Comparison of ENCODE assay signal across 23 mouse cellular contexts in genomic region chr13:54660877-54661276, GRCm38 (mm10). TPM values are rescaled to one million over a fixed set of nuclear protein-coding genes. Genes with fewer than 3 reads are reported as not detected.
DNase-seq lines count a peak whose midpoint lies in the region; ATAC-seq lines count a peak whose summit lies in the region.
"Had no signal": no experiment of that assay in that cellular context is flagged by ENCODE, and none has a peak within 500 bp of the region (broad histone marks: within the 10 kb centered on the region; RNA-seq: fewer than 3 reads in every experiment).

No protein-coding gene starts in this region.

- H3K9ac ChIP-seq in kidney, embryonic 15.5 days, result no peak overlapping the region
- H3K9ac ChIP-seq in intestine, embryonic 14.5 days (ENCODE audit: low read length), result no peak overlapping the region
- no peak overlapping the region for H3K9ac ChIP-seq in stomach, embryonic 14.5 days (replicated peaks; ENCODE audit: low read depth, low read length)
- H3K9ac ChIP-seq: embryonic facial prominence, embryonic 15.5 days; heart, embryonic 13.5 days; hindbrain, embryonic 15.5 days had no signal

- no peak for ATAC-seq in kidney, embryonic 15.5 days (replicated peaks; ENCODE audit: low FRiP score)
- ATAC-seq in intestine, embryonic 14.5 days (replicated peaks; ENCODE audit: low FRiP score, low TSS enrichment, low read depth), result 0 out of 2 replicates have a peak, but pooled peaks have one; percentile 69
- peak; percentile 46; the same call in 1 of the 2 replicates for ATAC-seq in stomach, embryonic 14.5 days (ENCODE audit: insufficient number of reproducible peaks, insufficient read depth, low FRiP score, low read depth)
- ATAC-seq: forebrain, embryonic 14.5 days had no signal

- H3K4me3 ChIP-seq in kidney, embryonic 15.5 days (replicated peaks), result no peak overlapping the region
- no peak overlapping the region for H3K4me3 ChIP-seq in intestine, embryonic 14.5 days (ENCODE audit: low read depth, low read length)
- H3K4me3 ChIP-seq in stomach, embryonic 14.5 days (ENCODE audit: low read depth, low read length), result no peak overlapping the region
- H3K4me3 ChIP-seq: embryonic facial prominence, embryonic 15.5 days; erythroblast, embryonic 14.5 days; forebrain, embryonic 10.5 days; gastrocnemius, adult 2 months; heart, embryonic 13.5 days; hindbrain, embryonic 15.5 days had no signal

- WGBS in kidney, embryonic 15.5 days, result 65% methylated on average over 5 of the region's 5 CpGs
- 57% methylated on average over 5 of the region's 5 CpGs for WGBS in intestine, embryonic 14.5 days
- WGBS in stomach, embryonic 14.5 days, result 58% methylated on average over 5 of the region's 5 CpGs

- H3K27me3 ChIP-seq in kidney, embryonic 15.5 days, result no peaks in the 10 kb centered on the region
- H3K27me3 ChIP-seq in intestine, embryonic 14.5 days (replicated peaks; ENCODE audit: control insufficient read depth, insufficient read depth, low read length), result no peaks in the 10 kb centered on the region
- no peaks in the 10 kb centered on the region for H3K27me3 ChIP-seq in stomach, embryonic 14.5 days (ENCODE audit: control insufficient read depth, insufficient read depth, low read length)
- H3K27me3 ChIP-seq: embryonic facial prominence, embryonic 15.5 days; heart, embryonic 13.5 days; hindbrain, embryonic 15.5 days had no signal

- peaks cover 80% of the 10 kb centered on the region for H3K36me3 ChIP-seq in kidney, embryonic 15.5 days
- H3K36me3 ChIP-seq in intestine, embryonic 14.5 days (ENCODE audit: control insufficient read depth, insufficient read depth, low read length), result peaks cover 80% of the 10 kb centered on the region
- H3K36me3 ChIP-seq in stomach, embryonic 14.5 days (ENCODE audit: control insufficient read depth, insufficient read depth, low read length), result peaks cover 58% of the 10 kb centered on the region

- H3K9me3 ChIP-seq in kidney, embryonic 15.5 days (replicated peaks), result no peaks in the 10 kb centered on the region
- no peaks in the 10 kb centered on the region for H3K9me3 ChIP-seq in intestine, embryonic 14.5 days (ENCODE audit: control insufficient read depth, low read length)
- H3K9me3 ChIP-seq in stomach, embryonic 14.5 days (ENCODE audit: control insufficient read depth, low read depth, low read length), result no peaks in the 10 kb centered on the region
- H3K9me3 ChIP-seq: embryonic facial prominence, embryonic 15.5 days; forebrain, embryonic 10.5 days; heart, embryonic 13.5 days; hindbrain, embryonic 15.5 days had no signal

- no peak overlapping the region for H3K4me2 ChIP-seq in kidney, embryonic 15.5 days
- H3K4me2 ChIP-seq in intestine, embryonic 14.5 days (ENCODE audit: low read length), result no peak overlapping the region
- H3K4me2 ChIP-seq in stomach, embryonic 14.5 days (replicated peaks; ENCODE audit: low read depth, low read length), result no peak overlapping the region
- H3K4me2 ChIP-seq: embryonic facial prominence, embryonic 15.5 days; heart, embryonic 13.5 days; hindbrain, embryonic 15.5 days had no signal

- no peak for DNase-seq in kidney, postnatal 4 days
- no peak for DNase-seq in intestine, embryonic 14.5 days (ENCODE audit: low spot score)
- DNase-seq in yolk sac, embryonic 10.5 days (ENCODE audit: low spot score), result peak; percentile 32
- DNase-seq in right cerebral cortex, adult 2 months (ENCODE audit: low spot score in 2 of 2), result no peak
- no peak for DNase-seq in cerebellum, postnatal 25 days
- DNase-seq: adrenal gland, postnatal 10 days; cerebellum, adult 11-12 months; cerebellum, adult 9-10 months; embryo, embryonic 11 days; gastrocnemius, adult 2 months; gastrocnemius, postnatal 25 days; heart, postnatal 36 days had no signal

- H3K4me1 ChIP-seq in kidney, embryonic 15.5 days, result peaks cover 20% of the 10 kb centered on the region
- no peaks in the 10 kb centered on the region for H3K4me1 ChIP-seq in intestine, embryonic 14.5 days (replicated peaks; ENCODE audit: control insufficient read depth, insufficient read depth, low read length)
- no peaks in the 10 kb centered on the region for H3K4me1 ChIP-seq in stomach, embryonic 14.5 days (ENCODE audit: control insufficient read depth, insufficient read depth, low read length)
- H3K4me1 ChIP-seq: embryonic facial prominence, embryonic 15.5 days; forebrain, embryonic 10.5 days; heart, embryonic 13.5 days; hindbrain, embryonic 15.5 days had no signal

- H3K27ac ChIP-seq in kidney, embryonic 15.5 days, result peak overlapping the region; percentile 59; the same call in 1 of the 2 replicates
- peak overlapping the region; percentile 44; the same call in 1 of the 2 replicates for H3K27ac ChIP-seq in intestine, embryonic 14.5 days (ENCODE audit: low read depth)
- H3K27ac ChIP-seq in stomach, embryonic 14.5 days (ENCODE audit: low read length), result peak overlapping the region; percentile 55
- H3K27ac ChIP-seq: embryonic facial prominence, embryonic 15.5 days; forebrain, embryonic 10.5 days; gastrocnemius, adult 2 months; heart, embryonic 13.5 days; hindbrain, embryonic 15.5 days had no signal

RNA-seq across cellular contexts. Expression of gene Rnf44, which starts 32.8 kb away (rescaled TPM):
- polyA plus RNA-seq in kidney, embryonic 15.5 days (2015; fragmentation: Nextera tagmentation; extraction: Ambion mirVana), result 78.5 and 83.8 TPM in 2 replicates
- 91.7 and 102 TPM in 2 replicates for polyA plus RNA-seq in intestine, embryonic 14.5 days (2014; fragmentation: Nextera tagmentation; extraction: Ambion mirVana)
- polyA plus RNA-seq in stomach, embryonic 14.5 days (2014; fragmentation: Nextera tagmentation; extraction: Ambion mirVana), result 71.7 and 83.9 TPM in 2 replicates

RNA-seq across cellular contexts. Expression of gene Faf2, which starts 39.3 kb away (rescaled TPM):
- polyA plus RNA-seq in kidney, embryonic 15.5 days (2015; fragmentation: Nextera tagmentation; extraction: Ambion mirVana), result 77.2 and 77.4 TPM in 2 replicates
- 95.3 and 103 TPM in 2 replicates for polyA plus RNA-seq in intestine, embryonic 14.5 days (2014; fragmentation: Nextera tagmentation; extraction: Ambion mirVana)
- polyA plus RNA-seq in stomach, embryonic 14.5 days (2014; fragmentation: Nextera tagmentation; extraction: Ambion mirVana), result 120 and 131 TPM in 2 replicates

RNA-seq across cellular contexts. Expression of gene Cdhr2, which starts 40.4 kb away (rescaled TPM):
- 5.4 TPM in 2 replicates for polyA plus RNA-seq in kidney, embryonic 15.5 days (2015; fragmentation: Nextera tagmentation; extraction: Ambion mirVana)
- 8.9 and 11.8 TPM in 2 replicates for polyA plus RNA-seq in intestine, embryonic 14.5 days (2014; fragmentation: Nextera tagmentation; extraction: Ambion mirVana)
- 1.00 and 1.1 TPM in 2 replicates for polyA plus RNA-seq in stomach, embryonic 14.5 days (2014; fragmentation: Nextera tagmentation; extraction: Ambion mirVana)
- polyA plus RNA-seq: embryonic facial prominence, embryonic 11.5 days; embryonic facial prominence, embryonic 15.5 days; erythroblast, embryonic 14.5 days; heart, embryonic 13.5 days; heart, postnatal 0 days; hindbrain, embryonic 11.5 days had no signal

RNA-seq across cellular contexts. Expression of gene Cltb, which starts 49.7 kb away (rescaled TPM):
- polyA plus RNA-seq in kidney, embryonic 15.5 days (2015; fragmentation: Nextera tagmentation; extraction: Ambion mirVana), result 44.8 and 45.6 TPM in 2 replicates
- polyA plus RNA-seq in intestine, embryonic 14.5 days (2014; fragmentation: Nextera tagmentation; extraction: Ambion mirVana), result 43.6 and 49.6 TPM in 2 replicates
- 40.3 and 45.6 TPM in 2 replicates for polyA plus RNA-seq in stomach, embryonic 14.5 days (2014; fragmentation: Nextera tagmentation; extraction: Ambion mirVana)
